Mouse (Mus musculus) hindbrain, postnatal 0 days (tissue): ENCODE measurements around the gene Cav3. TPM values are rescaled to one million over a fixed set of nuclear protein-coding genes. Genes with fewer than 3 reads are reported as not detected.

Source experiments
- ATAC-seq: fragments of 200-750 bp; cut with Nextera tagmentation; 2 replicates; pipeline ENCODE4 v1.8.0; 2017; ENCODE audit warnings: mild to moderate bottlenecking, moderate TSS enrichment, moderate library complexity
- DNase-seq: peaks from one replicate; pipeline ENCODE4 v3.0.0-alpha.2; 2015; ENCODE audit warnings: low spot score
- H3K27ac ChIP-seq: fragments of 300-500 bp; sonication (generic); 2 replicates; pipeline ENCODE4 v1.5.1; 2014; ENCODE audit warnings: mild to moderate bottlenecking
- H3K27me3 ChIP-seq: fragments of 300-500 bp; sonication (generic); 2 replicates; pipeline ENCODE4 v1.6.1; 2014; ENCODE audit warnings: low read length, mixed read lengths; ENCODE audit not compliant: insufficient read depth
- H3K36me3 ChIP-seq: fragments of 300-500 bp; sonication (generic); 2 replicates; pipeline ENCODE4 v1.6.1; 2014; ENCODE audit warnings: low read length, mixed read lengths; ENCODE audit not compliant: insufficient read depth
- H3K4me1 ChIP-seq: fragments of 300-500 bp; sonication (generic); 2 replicates; pipeline ENCODE4 v1.6.1; 2014; ENCODE audit warnings: antibody characterized with exemption, low read length, mixed read lengths; ENCODE audit not compliant: insufficient read depth
- H3K4me2 ChIP-seq: fragments of 300-500 bp; sonication (generic); 2 replicates; pipeline ENCODE4 v1.6.1; 2014; ENCODE audit warnings: low read depth, mild to moderate bottlenecking, low read length, moderate library complexity, mixed read lengths
- H3K4me3 ChIP-seq: fragments of 300-500 bp; sonication (generic); 2 replicates; pipeline ENCODE4 v1.5.1; 2014; ENCODE audit warnings: low read length
- H3K9ac ChIP-seq: fragments of 300-500 bp; sonication (generic); replicated peaks from 2 replicates; pipeline ENCODE4 v1.6.1; 2014; ENCODE audit warnings: mild to moderate bottlenecking, low read length, moderate library complexity, mixed read lengths
- H3K9me3 ChIP-seq: fragments of 300-500 bp; sonication (generic); 2 replicates; pipeline ENCODE4 v1.6.1; 2016; ENCODE audit warnings: low read length, mixed read lengths
- CTCF ChIP-seq: IDR thresholded peaks from 2 replicates; pipeline ENCODE4 v1.5.1; 2016; ENCODE audit warnings: antibody characterized with exemption, control low read depth, low read depth
- WGBS: fragments of 180-500 bp; shearing (Covaris S2); extraction: QIAGEN DNeasy Blood & Tissue Kit; methylation state at CpG from one replicate; pipeline ENCODE4 v1.1.7; 2014; 5-methylcytosine and 5-hydroxymethylcytosine counted together
- polyA plus RNA-seq: library from polyadenylated mRNA; unstranded; fragments of >200 nt; fragmentation: Nextera tagmentation; extraction: Ambion mirVana; gene quantifications from 2 replicates; pipeline ENCODE4 v1.2.1, GENCODE M21; 2015
- total RNA-seq: library from RNA; depleted of rRNA; stranded (reverse); fragments of >200 nt; gene quantifications from 2 replicates; pipeline ENCODE4 v1.2.3, GENCODE M21; 2014

Gene Cav3
- total and polyA plus RNA-seq, 2 experiments from 2014 or later, result 0.16 TPM; not detected in 1

- no peak overlapping the region for H3K27ac ChIP-seq
- no peaks in the 10 kb centered on the region for H3K9me3 ChIP-seq
- 63% methylated on average over 2 of the region's 2 CpGs for WGBS
- DNase-seq, result peak; percentile 44
- no peak overlapping the region for H3K4me2 ChIP-seq
- no peaks in the 10 kb centered on the region for H3K36me3 ChIP-seq
- no peak for ATAC-seq
- H3K27me3 ChIP-seq, result no peaks in the 10 kb centered on the region
- no peak overlapping the region for H3K9ac ChIP-seq
- no peak overlapping the region for H3K4me3 ChIP-seq
- TF ChIP-seq CTCF, result no peak
- H3K4me1 ChIP-seq, result no peaks in the 10 kb centered on the region
Measured at GRCm38 (mm10) chr6:112501156-112501555, 41.9 kb downstream of the Cav3 start.

GRCm38 (mm10) chr6:112507617-112508016 lies 48.3 kb downstream of the Cav3 start:
- 83% methylated on average over 2 of the region's 2 CpGs for WGBS

GRCm38 (mm10) chr6:112509590-112510131 lies 50.4 kb downstream of the Cav3 start:
- ATAC-seq (0 out of 2 replicates have a peak, but pooled peaks have one; percentile 21), DNase-seq (peak; percentile 11)
- H3K36me3 ChIP-seq, result no peaks in the 10 kb centered on the region
- no peaks in the 10 kb centered on the region for H3K9me3 ChIP-seq
- no peak overlapping the region; the same call in 1 of the 2 replicates for H3K27ac ChIP-seq
- no peak overlapping the region for H3K4me2 ChIP-seq
- 44% methylated on average over 2 of the region's 2 CpGs for WGBS
- no peak overlapping the region for H3K4me3 ChIP-seq
- no peak overlapping the region for H3K9ac ChIP-seq
- no peaks in the 10 kb centered on the region for H3K4me1 ChIP-seq
- no peak for TF ChIP-seq CTCF
- H3K27me3 ChIP-seq, result 0 out of 2 replicates have a peak, but pooled peaks cover 2% of the 10 kb centered on the region

More at GRCm38 (mm10) chr6:112507617-112508016, 48.3 kb downstream of the Cav3 start:
- no peak for ATAC-seq
- H3K27me3 ChIP-seq, result no peaks in the 10 kb centered on the region
- no peaks in the 10 kb centered on the region for H3K9me3 ChIP-seq
- no peaks in the 10 kb centered on the region for H3K36me3 ChIP-seq
- no peak overlapping the region for H3K27ac ChIP-seq
- no peaks in the 10 kb centered on the region for H3K4me1 ChIP-seq
- no peak overlapping the region for H3K4me2 ChIP-seq
- no peak for TF ChIP-seq CTCF
- DNase-seq, result no peak
- H3K9ac ChIP-seq, result no peak overlapping the region
- no peak overlapping the region for H3K4me3 ChIP-seq

DNA sequence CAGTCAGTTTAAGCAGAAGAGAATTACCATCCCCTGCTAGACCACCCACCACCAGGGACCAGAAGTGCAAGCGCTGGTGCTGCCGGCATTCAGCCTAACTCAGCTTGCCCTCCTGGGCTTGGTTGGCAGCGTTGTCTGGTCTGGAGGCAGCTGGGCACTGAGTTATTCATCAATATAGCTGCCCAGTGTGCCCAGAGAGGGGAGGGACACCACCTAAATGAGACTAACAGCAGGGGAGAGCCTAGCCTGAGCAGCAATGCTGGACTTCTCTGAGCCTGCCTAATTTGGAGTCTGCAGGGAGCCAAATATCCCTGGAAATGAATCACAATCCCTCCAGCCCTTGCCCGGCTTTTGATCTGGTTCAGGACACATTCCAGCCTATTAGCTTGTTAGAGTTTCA lies 51.0 kb downstream of the Cav3 start:
- 0 out of 2 replicates have a peak, but pooled peaks cover 4% of the 10 kb centered on the region for H3K27me3 ChIP-seq
- no peak overlapping the region for H3K27ac ChIP-seq
- 0 out of 2 replicates have a peak overlapping the region, but pooled peaks have one; percentile 5 for H3K4me2 ChIP-seq
- H3K36me3 ChIP-seq, result no peaks in the 10 kb centered on the region
- ATAC-seq (peak; percentile 84), DNase-seq (peak; percentile 75)
- no peak overlapping the region for H3K4me3 ChIP-seq
- WGBS, result 11% methylated on average over 4 of the region's 4 CpGs
- TF ChIP-seq CTCF, result no peak
- H3K9ac ChIP-seq, result no peak overlapping the region
- no peaks in the 10 kb centered on the region for H3K4me1 ChIP-seq
- no peaks in the 10 kb centered on the region for H3K9me3 ChIP-seq

DNA sequence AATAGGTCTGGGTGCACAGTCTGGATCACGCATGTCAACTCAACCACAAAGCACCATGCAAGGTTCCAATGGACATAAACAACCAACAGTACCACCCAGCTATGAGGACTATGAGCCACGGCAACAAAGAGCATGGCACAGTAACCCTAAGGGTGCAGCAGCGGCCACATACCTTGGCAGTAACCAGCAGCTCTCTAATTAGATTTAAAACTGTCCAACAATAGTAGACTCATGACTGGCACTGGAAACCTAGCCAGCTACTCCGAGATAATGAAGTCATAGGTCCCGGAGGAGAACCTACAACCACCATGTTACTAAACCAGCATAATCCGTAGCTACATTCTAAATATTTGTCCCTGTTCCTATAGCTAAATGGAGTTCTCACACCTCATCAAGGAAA lies 55.3 kb downstream of the Cav3 start:
- WGBS, result 86% methylated on average over 6 of the region's 6 CpGs
- Histone ChIP-seq H3K36me3 (no peaks in the 10 kb centered on the region), H3K9me3 (no peaks in the 10 kb centered on the region), H3K27me3 (peaks cover 4% of the 10 kb centered on the region; the same call in 1 of the 2 replicates), H3K27ac (no peak overlapping the region), H3K4me3 (no peak overlapping the region), H3K4me2 (no peak overlapping the region), H3K9ac (no peak overlapping the region), H3K4me1 (no peaks in the 10 kb centered on the region)
- no peak for DNase-seq
- no peak for ATAC-seq
- no peak for TF ChIP-seq CTCF

GRCm38 (mm10) chr6:112516496-112516895 lies 57.2 kb downstream of the Cav3 start:
- H3K4me3 ChIP-seq, result no peak overlapping the region
- 0% methylated on average over 1 of the region's 1 CpGs for WGBS
- H3K36me3 ChIP-seq, result no peaks in the 10 kb centered on the region
- TF ChIP-seq CTCF, result no peak
- no peak overlapping the region for H3K4me2 ChIP-seq
- H3K27me3 ChIP-seq, result peaks cover 4% of the 10 kb centered on the region; the same call in 1 of the 2 replicates
- ATAC-seq (peak; percentile 70), DNase-seq (peak; percentile 38)
- no peaks in the 10 kb centered on the region for H3K4me1 ChIP-seq
- H3K27ac ChIP-seq, result no peak overlapping the region
- H3K9ac ChIP-seq, result no peak overlapping the region
- H3K9me3 ChIP-seq, result no peaks in the 10 kb centered on the region

GRCm38 (mm10) chr6:112517572-112517971 lies 58.3 kb downstream of the Cav3 start:
- 79% methylated on average over 3 of the region's 3 CpGs for WGBS

More at GRCm38 (mm10) chr6:112517572-112517971, 58.3 kb downstream of the Cav3 start:
- H3K27ac ChIP-seq, result no peak overlapping the region
- no peaks in the 10 kb centered on the region for H3K36me3 ChIP-seq
- H3K4me3 ChIP-seq, result no peak overlapping the region
- peaks cover 4% of the 10 kb centered on the region; the same call in 1 of the 2 replicates for H3K27me3 ChIP-seq
- no peak for DNase-seq
- no peak overlapping the region for H3K9ac ChIP-seq
- ATAC-seq, result no peak
- no peaks in the 10 kb centered on the region for H3K9me3 ChIP-seq
- no peaks in the 10 kb centered on the region for H3K4me1 ChIP-seq
- TF ChIP-seq CTCF, result no peak
- H3K4me2 ChIP-seq, result no peak overlapping the region
